Mouse (Mus musculus) activated CD4-positive, CD25-positive, alpha-beta regulatory T cell (primary cell): ENCODE data around the gene Klhl22. TPM values are rescaled to one million over a fixed set of nuclear protein-coding genes. Genes with fewer than 3 reads are reported as not detected.

Experiments
- polyA plus RNA-seq, 2 experiments: library from polyadenylated mRNA; unstranded; fragments of 100-300 nt; shearing (Covaris generic); gene quantifications; one replicate each; pipeline ENCODE4 v1.2.1; 2017

Gene Klhl22
- polyA plus RNA-seq, result 10 to 100 TPM; 11.1 to 14.1 TPM

DNA sequence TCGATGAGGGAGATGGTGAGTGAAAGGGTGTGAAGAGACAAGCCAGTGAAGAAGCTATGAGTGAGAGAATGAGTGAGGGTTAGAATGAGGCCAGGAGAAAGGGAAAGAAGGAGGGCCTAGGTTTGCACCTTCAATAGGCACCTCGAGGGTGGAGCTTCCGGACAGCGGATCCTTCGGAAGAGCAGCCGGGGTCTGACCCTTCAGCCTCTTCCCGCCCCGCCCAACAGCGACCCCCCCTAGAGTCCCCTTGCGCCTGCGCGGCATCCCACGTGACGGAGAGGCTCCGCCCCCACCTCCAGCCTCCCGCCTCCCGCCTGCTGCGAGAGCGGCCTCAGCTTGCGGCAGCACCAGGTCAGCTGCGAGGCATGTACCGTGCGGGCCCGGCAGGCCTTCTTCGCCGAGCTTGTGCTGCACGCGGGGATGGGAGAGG lies at the start of gene Klhl22:
Klhl22 (plus strand) TSS at position 275 of the 430 bp plus-strand sequence.

DNA sequence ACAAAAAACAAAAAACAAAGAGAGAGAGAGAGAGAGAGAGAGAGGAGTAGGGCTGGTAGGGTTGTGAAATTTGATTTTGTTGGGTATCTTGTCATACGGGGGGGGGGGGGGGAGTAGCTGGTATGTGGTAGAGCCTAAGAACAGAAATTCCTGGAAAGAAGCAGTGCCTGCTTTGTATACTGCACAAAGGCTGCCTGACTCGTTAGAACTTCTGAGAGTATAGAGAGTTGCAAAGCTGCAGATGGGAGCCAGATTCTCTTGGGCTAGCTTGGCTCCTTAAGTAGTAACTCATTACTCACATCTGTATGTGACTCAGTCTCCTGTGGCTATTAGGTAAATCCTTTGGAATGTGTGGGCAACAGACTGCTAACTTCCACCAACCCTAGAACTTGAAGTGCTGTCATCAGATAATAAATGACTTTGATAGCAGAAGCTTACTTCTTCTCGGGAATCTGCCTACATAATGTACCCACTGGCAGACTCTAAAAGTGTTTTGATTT lies 26.5 kb upstream of the Klhl22 start, which contains the start of gene Med15:
Med15 (minus strand) TSS at position 51 of the 500 bp plus-strand sequence.

DNA sequence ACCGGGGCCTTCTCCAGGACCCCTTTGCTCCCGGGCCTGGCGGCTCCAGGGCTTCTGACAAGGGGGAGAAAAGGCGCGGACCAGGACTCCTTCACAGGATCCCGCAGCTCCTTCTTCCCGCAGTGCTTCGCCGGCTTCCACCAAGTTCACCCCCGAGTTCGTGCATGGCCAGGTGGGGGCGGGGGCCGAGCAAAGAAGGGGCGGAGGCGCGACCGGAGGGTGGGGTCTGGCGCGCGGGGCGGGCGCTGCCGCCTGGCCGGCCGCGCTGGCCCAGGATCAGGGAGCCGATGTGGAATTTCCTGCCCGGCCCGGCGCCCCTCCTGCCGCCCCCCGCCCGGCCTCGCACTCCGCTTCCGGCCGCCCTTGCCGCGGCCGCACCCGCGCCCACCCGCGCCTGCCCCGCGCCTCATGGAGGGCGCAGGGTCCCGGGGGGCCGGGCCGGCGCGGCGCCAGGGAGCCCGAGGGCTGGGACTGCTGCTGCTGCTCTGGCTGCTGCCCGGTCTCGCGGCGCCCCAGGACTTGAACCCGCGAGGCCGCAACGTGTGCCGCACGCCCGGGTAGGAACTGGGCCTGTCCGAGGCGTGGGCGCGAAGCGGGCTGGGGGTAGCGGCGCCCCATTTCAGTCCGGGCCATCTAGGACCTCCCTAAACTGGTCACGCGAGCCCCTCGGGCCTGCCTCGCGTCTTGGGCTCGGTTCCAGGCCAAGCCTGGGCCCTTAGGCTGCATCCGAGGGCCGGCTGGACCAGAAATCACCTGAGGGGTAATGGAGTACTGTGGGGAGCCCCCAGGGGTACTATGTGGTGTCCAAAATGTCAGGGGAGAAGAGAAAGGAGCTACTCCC lies 37.8 kb downstream of the Klhl22 start, which contains the start of gene Scarf2:
Scarf2 (plus strand) TSS at position 312 of the 841 bp plus-strand sequence.

DNA sequence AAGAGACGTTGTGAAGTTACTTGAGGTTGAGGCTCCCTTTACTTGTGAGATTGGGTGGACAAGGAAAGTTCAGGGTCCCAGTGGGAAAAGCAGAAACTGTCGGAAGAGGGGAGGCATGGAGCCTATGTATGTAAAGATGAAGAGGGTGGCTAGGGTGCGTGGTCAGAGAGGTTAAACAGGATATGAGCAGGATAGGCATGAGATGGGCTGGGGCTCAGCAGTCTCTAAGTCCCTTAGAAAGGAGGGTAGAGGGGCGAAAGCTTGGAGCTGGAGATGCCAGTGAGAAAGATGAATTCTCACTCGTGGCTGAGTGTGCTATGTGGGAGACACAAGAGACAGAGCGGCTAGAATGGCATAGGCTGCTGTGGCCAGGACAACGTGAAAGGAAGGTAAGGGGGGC lies 73.4 kb downstream of the Klhl22 start, which contains the start of gene B830017H08Rik:
B830017H08Rik (plus strand) TSS at position 301 of the 400 bp plus-strand sequence.

DNA sequence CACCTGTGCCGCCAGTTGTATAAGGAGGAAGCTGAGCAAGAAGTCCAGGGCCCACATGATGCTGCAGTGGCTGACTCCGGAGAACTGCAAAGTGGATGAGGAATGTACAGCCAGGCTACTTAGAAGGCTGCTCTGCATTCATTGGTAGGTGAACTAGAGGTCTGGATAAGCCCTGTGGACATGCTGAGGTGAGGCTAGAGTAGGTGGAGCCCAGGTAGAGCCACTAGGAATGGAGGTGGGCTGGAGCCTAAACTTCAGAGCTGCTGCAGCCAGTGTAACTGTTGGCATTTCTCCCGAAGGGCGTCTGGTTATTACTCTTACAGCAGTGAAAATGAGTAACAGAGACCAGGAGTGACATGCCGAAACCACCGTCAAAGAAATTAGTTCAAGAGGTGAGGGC lies 78.6 kb downstream of the Klhl22 start, which contains the start of gene Car15:
Car15 (minus strand) TSS at position 314 of the 400 bp plus-strand sequence.

Other genes with a start within 250 kb of the Klhl22 start
- 10 to 100 TPM; 65.5 to 75.9 TPM for gene Thap7, start 228.5 kb upstream of the Klhl22 start, polyA plus RNA-seq
- under 1 TPM in 1 of 2 experiments, not detected in 1; 0.47 TPM for gene Lrrc74b, start 198.4 kb upstream of the Klhl22 start, polyA plus RNA-seq
- not detected for gene P2rx6, start 197.7 kb upstream of the Klhl22 start, polyA plus RNA-seq
- 1 to 10 TPM; 1.1 to 2.2 TPM for gene Slc7a4, start 176.4 kb upstream of the Klhl22 start, polyA plus RNA-seq
- gene Smpd4, start 140.3 kb upstream of the Klhl22 start, polyA plus RNA-seq, result 10 to 100 TPM; 14.1 to 18.4 TPM
- under 1 TPM; 0.33 to 0.64 TPM for gene Ccdc74a, start 113.1 kb upstream of the Klhl22 start, polyA plus RNA-seq
- gene Med15, start 26.7 kb upstream of the Klhl22 start, polyA plus RNA-seq, result 100 to 1,000 TPM in 1 of 2 experiments, 10 to 100 TPM in 1; 90.2 to 128 TPM
- gene Scarf2, start 37.7 kb downstream of the Klhl22 start, polyA plus RNA-seq, result under 1 TPM in 1 of 2 experiments, not detected in 1; 0.07 TPM
- gene B830017H08Rik, start 73.5 kb downstream of the Klhl22 start, polyA plus RNA-seq, result not detected
- gene Car15, start 78.7 kb downstream of the Klhl22 start, polyA plus RNA-seq, result 1 to 10 TPM; 1.5 to 2.1 TPM
- gene Gm20518, start 132.1 kb downstream of the Klhl22 start, polyA plus RNA-seq, result under 1 TPM; 0.31 to 0.33 TPM
- not detected for gene Tssk1, start 134.6 kb downstream of the Klhl22 start, polyA plus RNA-seq
- gene Dgcr2, start 138.9 kb downstream of the Klhl22 start, polyA plus RNA-seq, result 10 to 100 TPM; 36.9 to 52.6 TPM
- gene Tssk2, start 139.0 kb downstream of the Klhl22 start, polyA plus RNA-seq, result not detected
- 10 to 100 TPM; 51.7 to 68.8 TPM for gene Ess2, start 151.7 kb downstream of the Klhl22 start, polyA plus RNA-seq
- not detected for gene Gsc2, start 155.4 kb downstream of the Klhl22 start, polyA plus RNA-seq
- 10 to 100 TPM; 40.7 to 50.5 TPM for gene Slc25a1, start 168.6 kb downstream of the Klhl22 start, polyA plus RNA-seq
- not detected for gene Vpreb2, start 220.8 kb downstream of the Klhl22 start, polyA plus RNA-seq